ENCODE assay signal across 11 mouse cellular contexts in genomic region chr4:145054369-145054768, GRCm38 (mm10).
"Had no signal": no experiment of that assay in that cellular context is flagged by ENCODE, and none has a peak within 500 bp of the region (broad histone marks: within the 10 kb centered on the region; RNA-seq: fewer than 3 reads in every experiment).

No protein-coding gene starts in this region.

- H3K4me3 ChIP-seq: hindbrain, embryonic 13.5 days; left cerebral cortex, adult 2 months; limb, embryonic 15.5 days; midbrain, embryonic 10.5 days; midbrain, embryonic 15.5 days; neural tube, embryonic 12.5 days had no signal

- H3K4me2 ChIP-seq: hindbrain, embryonic 13.5 days; limb, embryonic 15.5 days; midbrain, embryonic 15.5 days; neural tube, embryonic 12.5 days had no signal

- DNase-seq: lung, adult 18-20 months; spleen, adult 18-20 months; thymus, adult 18-20 months; thymus, postnatal 14 days had no signal

- H3K27me3 ChIP-seq: hindbrain, embryonic 13.5 days; limb, embryonic 15.5 days; midbrain, embryonic 15.5 days; neural tube, embryonic 12.5 days had no signal

- H3K27ac ChIP-seq: hindbrain, embryonic 13.5 days; limb, embryonic 15.5 days; liver, embryonic 14.5 days; midbrain, embryonic 10.5 days; midbrain, embryonic 15.5 days; neural tube, embryonic 12.5 days had no signal

- H3K9me3 ChIP-seq: hindbrain, embryonic 13.5 days; limb, embryonic 15.5 days; midbrain, embryonic 10.5 days; midbrain, embryonic 15.5 days; neural tube, embryonic 12.5 days had no signal

- H3K9ac ChIP-seq: hindbrain, embryonic 13.5 days; limb, embryonic 15.5 days; liver, embryonic 14.5 days; midbrain, embryonic 15.5 days; neural tube, embryonic 12.5 days had no signal

- H3K4me1 ChIP-seq: midbrain, embryonic 10.5 days; midbrain, embryonic 15.5 days had no signal

- ATAC-seq: midbrain, embryonic 15.5 days had no signal
